Mouse (Mus musculus) midbrain, embryonic 11.5 days (tissue): Measurements from ENCODE around the gene Mapk10. TPM values are rescaled to one million over a fixed set of nuclear protein-coding genes. Genes with fewer than 3 reads are reported as not detected.

Experiments used
- ATAC-seq: fragments of 200-750 bp; cut with Nextera tagmentation; 2 replicates; pipeline ENCODE4 v1.8.0; 2017; ENCODE audit warnings: moderate TSS enrichment, moderate library complexity; ENCODE audit not compliant: low FRiP score
- DNase-seq: peaks from one replicate; pipeline ENCODE4 v3.0.0; 2015; ENCODE audit warnings: low spot score; ENCODE audit errors: missing footprints
- H3K27ac ChIP-seq: fragments of 300-500 bp; sonication (generic); 2 replicates; pipeline ENCODE4 v1.5.1; 2014; ENCODE audit warnings: low read depth, low read length
- H3K27me3 ChIP-seq: fragments of 300-500 bp; sonication (generic); 2 replicates; pipeline ENCODE4 v1.6.1; 2014; ENCODE audit warnings: mild to moderate bottlenecking, low read length, moderate library complexity, mixed read lengths; ENCODE audit not compliant: control insufficient read depth, insufficient read depth
- H3K36me3 ChIP-seq: fragments of 300-500 bp; sonication (generic); 2 replicates; pipeline ENCODE4 v1.6.1; 2014; ENCODE audit warnings: mild to moderate bottlenecking, low read length, moderate library complexity, mixed read lengths; ENCODE audit not compliant: control insufficient read depth, insufficient read depth
- H3K4me1 ChIP-seq: fragments of 300-500 bp; sonication (generic); 2 replicates; pipeline ENCODE4 v1.6.1; 2014; ENCODE audit warnings: low read length; ENCODE audit not compliant: control insufficient read depth, insufficient read depth
- H3K4me2 ChIP-seq: fragments of 300-500 bp; sonication (generic); 2 replicates; pipeline ENCODE4 v1.6.1; 2014; ENCODE audit warnings: mild to moderate bottlenecking, moderate library complexity
- H3K4me3 ChIP-seq: fragments of 300-500 bp; sonication (generic); 2 replicates; pipeline ENCODE4 v1.5.1; 2014; ENCODE audit warnings: low read depth, low read length
- H3K9ac ChIP-seq: fragments of 300-500 bp; sonication (generic); 2 replicates; pipeline ENCODE4 v1.6.1; 2014; ENCODE audit warnings: low read length
- H3K9me3 ChIP-seq: fragments of 300-500 bp; sonication (generic); 2 replicates; pipeline ENCODE4 v1.6.1; 2016; ENCODE audit warnings: low read length; ENCODE audit not compliant: control insufficient read depth
- WGBS: fragments of 180-500 bp; shearing (Covaris S2); extraction: QIAGEN DNeasy Blood & Tissue Kit; methylation state at CpG from one replicate; pipeline ENCODE4 v1.1.7; 2014; 5-methylcytosine and 5-hydroxymethylcytosine counted together
- polyA plus RNA-seq: library from polyadenylated mRNA; unstranded; fragments of >200 nt; fragmentation: Nextera tagmentation; extraction: Ambion mirVana; gene quantifications from 2 replicates; pipeline ENCODE4 v1.2.1, GENCODE M21; 2014

Gene Mapk10
- polyA plus RNA-seq, 1 experiment from 2014 or later: 47.6 TPM

GRCm38 (mm10) chr5:103177010-103177409 is 34.1 kb downstream of the Mapk10 start:
- DNase-seq (no peak), ATAC-seq (no peak)
- H3K36me3 ChIP-seq: no peaks in the 10 kb centered on the region
- WGBS: 52% methylated on average over 5 of the region's 5 CpGs
- no peak overlapping the region for H3K4me2 ChIP-seq
- no peak overlapping the region for H3K9ac ChIP-seq
- no peak overlapping the region for H3K27ac ChIP-seq
- no peaks in the 10 kb centered on the region for H3K9me3 ChIP-seq
- peaks cover 2% of the 10 kb centered on the region; the same call in 1 of the 2 replicates for H3K4me1 ChIP-seq
- no peaks in the 10 kb centered on the region for H3K27me3 ChIP-seq
- no peak overlapping the region for H3K4me3 ChIP-seq

- Histone ChIP-seq H3K9ac (no peak overlapping the region), H3K36me3 (no peaks in the 10 kb centered on the region), H3K27me3 (no peaks in the 10 kb centered on the region), H3K27ac (no peak overlapping the region), H3K9me3 (no peaks in the 10 kb centered on the region), H3K4me1 (peaks cover 2% of the 10 kb centered on the region; the same call in 1 of the 2 replicates), H3K4me3 (no peak overlapping the region), H3K4me2 (no peak overlapping the region)
- ATAC-seq (no peak), DNase-seq (peak; percentile 72)
- 92% methylated on average over 7 of the region's 7 CpGs for WGBS
These were observed 35.1 kb downstream of the Mapk10 start for GRCm38 (mm10) chr5:103175989-103176388.

- ATAC-seq (no peak), DNase-seq (peak; percentile 44)
- Histone ChIP-seq H3K36me3 (no peaks in the 10 kb centered on the region), H3K27me3 (no peaks in the 10 kb centered on the region), H3K4me3 (no peak overlapping the region), H3K4me1 (peaks cover 2% of the 10 kb centered on the region; the same call in 1 of the 2 replicates), H3K9ac (no peak overlapping the region), H3K9me3 (no peaks in the 10 kb centered on the region; the same call in 1 of the 2 replicates), H3K4me2 (no peak overlapping the region), H3K27ac (no peak overlapping the region)
- WGBS: 77% methylated on average over 7 of the region's 7 CpGs
These were observed 36.5 kb downstream of the Mapk10 start for GRCm38 (mm10) chr5:103174607-103175006.

- H3K4me3 ChIP-seq: no peak overlapping the region
- no peak overlapping the region for H3K4me2 ChIP-seq
- ATAC-seq: no peak
- WGBS: 87% methylated on average over 3 of the region's 3 CpGs
- peak; percentile 69 for DNase-seq
- H3K9me3 ChIP-seq: no peaks in the 10 kb centered on the region; the same call in 1 of the 2 replicates
- H3K9ac ChIP-seq: no peak overlapping the region
- no peaks in the 10 kb centered on the region for H3K36me3 ChIP-seq
- no peaks in the 10 kb centered on the region for H3K27me3 ChIP-seq
- no peaks in the 10 kb centered on the region for H3K4me1 ChIP-seq
- H3K27ac ChIP-seq: no peak overlapping the region
These were observed 39.9 kb downstream of the Mapk10 start for GRCm38 (mm10) chr5:103171207-103171606.

GRCm38 (mm10) chr5:103167371-103167770 is 43.8 kb downstream of the Mapk10 start:
- 86% methylated on average over 5 of the region's 5 CpGs for WGBS
- DNase-seq (peak; percentile 71), ATAC-seq (no peak)
- no peaks in the 10 kb centered on the region; the same call in 1 of the 2 replicates for H3K9me3 ChIP-seq
- H3K27me3 ChIP-seq: no peaks in the 10 kb centered on the region
- no peaks in the 10 kb centered on the region for H3K4me1 ChIP-seq
- H3K4me3 ChIP-seq: no peak overlapping the region
- no peaks in the 10 kb centered on the region for H3K36me3 ChIP-seq
- no peak overlapping the region for H3K9ac ChIP-seq
- no peak overlapping the region for H3K4me2 ChIP-seq
- H3K27ac ChIP-seq: no peak overlapping the region

DNA sequence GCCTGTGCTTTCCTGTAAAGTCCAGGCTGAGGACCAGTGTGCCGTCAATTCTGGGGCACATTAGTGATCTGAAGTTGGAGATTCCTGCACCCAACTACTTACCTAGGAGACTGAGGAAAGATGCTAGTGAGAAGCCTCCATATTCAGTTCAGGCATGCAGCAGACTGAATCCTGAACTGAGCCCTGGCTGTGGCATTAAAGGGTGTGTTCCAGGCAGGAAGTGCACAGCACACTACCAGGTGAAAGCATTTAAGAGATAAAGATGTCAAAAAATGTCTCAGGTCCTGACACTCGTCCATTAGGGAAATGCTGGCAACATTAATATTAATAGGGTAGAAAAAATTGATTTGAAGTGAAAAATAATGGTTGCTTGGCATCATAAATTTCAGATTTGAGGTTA is 44.4 kb downstream of the Mapk10 start:
- peaks cover 6% of the 10 kb centered on the region for H3K4me1 ChIP-seq
- H3K4me3 ChIP-seq: no peak overlapping the region
- no peak overlapping the region for H3K9ac ChIP-seq
- H3K27ac ChIP-seq: no peak overlapping the region
- no peaks in the 10 kb centered on the region; the same call in 1 of the 2 replicates for H3K9me3 ChIP-seq
- WGBS: 83% methylated on average over 2 of the region's 2 CpGs
- H3K36me3 ChIP-seq: no peaks in the 10 kb centered on the region
- no peaks in the 10 kb centered on the region for H3K27me3 ChIP-seq
- ATAC-seq: no peak
- H3K4me2 ChIP-seq: no peak overlapping the region
- DNase-seq: peak; percentile 64

DNA sequence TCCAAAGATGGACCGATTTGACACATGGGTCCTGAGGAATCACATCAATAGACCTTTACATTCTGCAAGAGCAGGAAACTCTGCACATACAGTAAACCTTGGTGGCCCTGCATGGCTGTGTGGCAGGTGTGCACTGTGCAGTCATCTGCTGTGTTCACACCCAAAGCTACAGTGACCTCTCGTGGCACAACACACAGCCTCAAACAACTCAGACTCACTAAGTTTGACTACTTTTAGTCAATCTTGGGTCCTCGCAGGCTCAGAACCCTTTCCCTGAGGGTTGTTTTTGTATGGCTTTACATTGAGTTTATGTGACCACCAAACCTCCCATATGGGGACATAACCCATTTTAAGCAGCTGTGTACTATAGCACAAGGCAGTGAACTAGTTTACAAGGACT is 47.1 kb downstream of the Mapk10 start:
- Histone ChIP-seq H3K4me1 (peaks cover 20% of the 10 kb centered on the region), H3K36me3 (no peaks in the 10 kb centered on the region), H3K9me3 (no peaks in the 10 kb centered on the region), H3K4me2 (no peak overlapping the region), H3K4me3 (no peak overlapping the region), H3K27ac (no peak overlapping the region), H3K9ac (no peak overlapping the region), H3K27me3 (no peaks in the 10 kb centered on the region)
- DNase-seq (no peak), ATAC-seq (no peak)
- 94% methylated on average over 3 of the region's 3 CpGs for WGBS

- DNase-seq: peak; percentile 87
- Histone ChIP-seq H3K9ac (no peak overlapping the region), H3K9me3 (no peaks in the 10 kb centered on the region), H3K36me3 (no peaks in the 10 kb centered on the region), H3K27ac (peak overlapping the region; percentile 88), H3K27me3 (no peaks in the 10 kb centered on the region), H3K4me3 (no peak overlapping the region), H3K4me1 (peaks cover 20% of the 10 kb centered on the region), H3K4me2 (peak overlapping the region; percentile 30; the same call in 1 of the 2 replicates)
- WGBS: 9% methylated on average over 3 of the region's 3 CpGs
- peak; percentile 47 for ATAC-seq
These were observed 49.6 kb downstream of the Mapk10 start for GRCm38 (mm10) chr5:103161574-103161973.

GRCm38 (mm10) chr5:103161196-103161540 is 50.0 kb downstream of the Mapk10 start:
- peaks cover 20% of the 10 kb centered on the region for H3K4me1 ChIP-seq
- H3K4me3 ChIP-seq: no peak overlapping the region
- ATAC-seq (peak; percentile 83), DNase-seq (peak; percentile 91)
- 26% methylated on average over 1 of the region's 1 CpGs for whole genome bisulfite sequencing
- no peak overlapping the region for H3K9ac ChIP-seq
- H3K27ac ChIP-seq: peak overlapping the region; percentile 88
- no peaks in the 10 kb centered on the region for H3K27me3 ChIP-seq
- peak overlapping the region; percentile 30 for H3K4me2 ChIP-seq
- H3K36me3 ChIP-seq: no peaks in the 10 kb centered on the region
- no peaks in the 10 kb centered on the region for H3K9me3 ChIP-seq
